Mouse (Mus musculus): Measurements from ENCODE around the gene Prkch. TPM values are rescaled to one million over a fixed set of nuclear protein-coding genes. Genes with fewer than 3 reads are reported as not detected.

Gene Prkch
- total RNA-seq, 2 experiments from 2014 or later = 5.5 to 7.6 TPM

DNA sequence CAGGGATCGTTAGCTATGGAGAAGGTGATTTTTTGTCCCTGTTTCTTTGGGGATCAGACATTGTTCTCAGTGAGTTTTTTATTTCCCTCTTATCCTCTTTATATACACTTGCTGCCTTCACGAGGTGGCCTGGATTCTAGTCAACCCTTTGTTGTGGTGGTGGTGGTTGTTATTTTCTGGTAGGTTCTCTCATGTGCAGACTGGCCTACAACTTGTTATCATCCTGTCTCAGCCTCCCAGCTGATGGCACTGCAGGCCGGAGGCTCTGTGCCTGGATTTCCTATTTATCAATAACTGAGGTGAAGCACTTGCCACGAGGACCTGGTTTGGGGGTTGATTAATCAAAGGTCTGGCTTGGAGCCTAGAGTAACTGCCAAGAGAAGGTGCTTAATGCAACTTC lies 20.6 kb downstream of the Prkch start:
- intact Hi-C loops (cut with DNase I) = no loop called here
- Histone ChIP-seq H3K4me3 (no peak overlapping the region), H3K27ac (no peak overlapping the region)
- TF ChIP-seq CTCF (IDR thresholded peaks at IDR 0.05) = no peak
- DNase-seq = no peak

- Histone ChIP-seq H3K4me3 (no peak overlapping the region), H3K27ac (no peak overlapping the region)
- DNase-seq = no peak
- intact Hi-C loops (cut with DNase I) = no loop called here
- TF ChIP-seq CTCF (IDR thresholded peaks at IDR 0.05) = no peak
Measured at GRCm38 (mm10) chr12:73607381-73608064, 22.9 kb downstream of the Prkch start.

GRCm38 (mm10) chr12:73608065-73608397 lies 23.4 kb downstream of the Prkch start:
- H3K27ac ChIP-seq = no peak overlapping the region
- intact Hi-C loops (cut with DNase I) = no loop called here
- H3K4me3 ChIP-seq = no peak overlapping the region
- no peak for TF ChIP-seq CTCF (IDR thresholded peaks at IDR 0.05)
- no peak for DNase-seq

DNA sequence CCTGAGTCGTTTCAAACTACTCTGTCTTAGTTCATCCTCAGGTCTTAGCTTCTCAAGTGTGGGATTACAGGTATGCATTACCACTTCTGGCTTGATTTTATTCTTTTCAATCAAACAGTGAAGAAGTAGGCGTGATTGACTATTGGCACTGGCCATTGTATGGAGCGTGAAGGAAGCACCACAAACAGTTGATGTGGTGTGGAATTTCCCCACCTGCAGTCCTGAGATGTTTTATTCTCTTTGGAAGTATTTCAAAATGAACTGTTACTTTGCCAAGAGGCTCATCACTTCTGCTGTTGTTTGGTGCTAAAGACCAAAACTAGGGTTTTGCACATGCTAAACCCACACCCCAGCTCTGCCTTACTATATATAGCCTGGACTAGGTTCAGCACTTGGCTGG lies 24.7 kb downstream of the Prkch start:
- Histone ChIP-seq H3K4me3 (no peak overlapping the region), H3K27ac (no peak overlapping the region)
- TF ChIP-seq CTCF (IDR thresholded peaks at IDR 0.05) = no peak
- intact Hi-C loops (cut with DNase I) = no loop called here
- no peak for DNase-seq

- Histone ChIP-seq H3K27ac (no peak overlapping the region), H3K4me3 (no peak overlapping the region)
- no peak for DNase-seq
- no peak for TF ChIP-seq CTCF (IDR thresholded peaks at IDR 0.05)
- intact Hi-C loops (cut with DNase I) = no loop called here
Measured at GRCm38 (mm10) chr12:73609676-73610545, 25.3 kb downstream of the Prkch start.

DNA sequence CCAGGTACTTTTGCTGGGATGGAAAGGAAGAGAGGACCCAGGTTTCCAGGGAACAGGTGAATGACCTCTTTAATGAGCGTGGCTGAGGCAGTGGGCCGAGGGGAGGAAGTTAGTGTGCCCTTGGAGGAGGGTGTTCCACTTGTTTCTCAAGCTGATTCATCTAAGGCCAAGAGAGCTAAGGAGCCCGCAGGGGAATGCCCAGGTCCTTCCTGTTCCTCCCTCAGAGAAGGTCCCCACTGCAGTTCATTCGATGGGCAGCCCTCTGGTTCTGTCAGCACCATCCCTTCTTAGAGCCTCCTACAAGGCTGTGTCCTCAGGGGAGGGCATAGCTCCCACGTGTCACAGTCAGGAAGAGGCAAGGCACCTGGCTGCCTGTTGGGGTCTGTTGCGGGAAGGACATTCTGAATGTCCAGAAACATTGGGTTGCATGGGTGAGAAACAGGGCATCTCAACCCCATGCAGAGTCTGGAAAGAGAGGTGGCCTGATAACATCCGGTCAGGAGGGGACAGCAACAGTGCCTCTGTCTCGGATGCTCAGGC lies 26.3 kb downstream of the Prkch start:
- H3K27ac ChIP-seq = no peak overlapping the region
- DNase-seq = no peak
- H3K4me3 ChIP-seq = no peak overlapping the region
- no peak for TF ChIP-seq CTCF (IDR thresholded peaks at IDR 0.05)
- intact Hi-C loops (cut with DNase I) = no loop called here

DNA sequence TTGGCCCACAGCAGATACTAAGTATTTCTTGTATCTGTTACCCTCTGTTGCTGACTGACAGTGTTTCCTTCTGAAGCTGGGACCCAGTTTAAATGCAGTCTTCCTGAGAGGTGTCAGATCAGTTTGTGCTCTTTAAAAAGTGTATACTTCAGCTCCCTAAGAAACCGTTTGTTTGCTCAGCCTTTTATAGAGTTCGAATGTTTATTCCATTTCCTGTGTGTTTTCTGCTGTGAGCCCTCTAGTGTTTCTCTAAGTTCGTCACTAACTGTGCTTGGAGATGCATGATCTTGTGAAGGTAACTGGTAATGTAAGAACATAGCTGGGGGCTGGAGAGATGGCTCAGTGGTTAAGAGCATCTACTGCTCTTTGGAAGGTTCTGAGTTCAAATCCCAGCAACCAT lies 27.1 kb downstream of the Prkch start:
- no peak for DNase-seq
- no peak for TF ChIP-seq CTCF (IDR thresholded peaks at IDR 0.05)
- H3K27ac ChIP-seq = no peak overlapping the region
- H3K4me3 ChIP-seq = no peak overlapping the region
- intact Hi-C loops (cut with DNase I) = no loop called here

DNA sequence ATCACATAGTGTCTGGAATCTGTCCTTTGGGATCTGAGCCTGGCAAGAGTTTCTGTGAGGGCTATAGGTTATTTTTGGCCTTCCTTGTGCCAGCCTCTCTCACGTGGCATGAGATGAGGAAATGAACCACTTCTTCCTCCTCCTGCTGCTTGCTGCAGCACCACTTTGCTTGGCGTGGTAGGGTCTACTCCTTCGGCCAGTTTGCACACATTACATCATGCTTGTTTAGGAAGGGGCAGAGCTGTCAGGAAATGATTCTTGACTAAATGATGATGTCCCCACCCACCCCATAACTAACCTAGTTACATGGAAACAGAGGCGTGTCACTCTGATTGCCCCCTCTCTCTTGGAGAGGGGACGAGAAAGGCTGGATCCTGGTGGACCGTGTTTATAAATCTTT lies 28.6 kb downstream of the Prkch start:
- intact Hi-C loops (cut with DNase I) = no loop called here
- DNase-seq = no peak
- TF ChIP-seq CTCF (IDR thresholded peaks at IDR 0.05) = no peak
- Histone ChIP-seq H3K4me3 (no peak overlapping the region), H3K27ac (peak overlapping the region; percentile 53; the same call in 1 of the 2 replicates)

GRCm38 (mm10) chr12:73617652-73618051 lies 33.1 kb downstream of the Prkch start:
- DNase-seq = peak; percentile 38
- Histone ChIP-seq H3K4me3 (no peak overlapping the region), H3K27ac (peak overlapping the region; percentile 63)
- no peak for TF ChIP-seq CTCF (IDR thresholded peaks at IDR 0.05)
- intact Hi-C loops (cut with DNase I) = no loop called here

GRCm38 (mm10) chr12:73625277-73626032 lies 40.9 kb downstream of the Prkch start:
- DNase-seq = no peak
- intact Hi-C loops (cut with DNase I) = no loop called here
- no peak for TF ChIP-seq CTCF (IDR thresholded peaks at IDR 0.05)
- H3K27ac ChIP-seq = no peak overlapping the region
- no peak overlapping the region for H3K4me3 ChIP-seq

DNA sequence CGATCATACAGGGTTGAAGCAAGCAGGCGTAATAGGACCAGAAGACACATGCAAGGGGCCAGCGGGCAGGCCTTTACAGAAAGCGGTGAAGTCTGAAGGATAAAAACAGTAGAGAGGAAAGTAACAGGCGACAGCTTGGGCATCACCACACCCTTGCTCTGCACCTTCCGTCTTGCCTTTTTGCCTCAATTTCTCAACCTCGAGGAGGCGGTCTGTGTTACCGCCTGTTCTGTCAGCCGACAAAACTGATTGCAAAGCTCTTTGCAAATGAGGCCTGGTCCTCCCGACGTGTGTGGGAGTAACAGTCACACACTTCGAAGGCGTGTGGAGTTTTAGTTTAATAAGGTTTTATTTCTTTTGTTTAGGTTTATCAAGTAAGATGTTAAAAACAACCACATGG lies 43.3 kb downstream of the Prkch start:
- H3K4me3 ChIP-seq = no peak overlapping the region
- intact Hi-C loops (cut with DNase I) = no loop called here

GRCm38 (mm10) chr12:73630596-73630995 lies 46.0 kb downstream of the Prkch start:
- Histone ChIP-seq H3K27ac (no peak overlapping the region), H3K4me3 (no peak overlapping the region)
- intact Hi-C loops (cut with DNase I) = no loop called here
- no peak for TF ChIP-seq CTCF (IDR thresholded peaks at IDR 0.05)
- no peak for DNase-seq

More for the DNA sequence above, 43.3 kb downstream of the Prkch start:
- no peak for TF ChIP-seq CTCF (IDR thresholded peaks at IDR 0.05)
- no peak overlapping the region for H3K27ac ChIP-seq
- DNase-seq = no peak

- Histone ChIP-seq H3K4me3 (no peak overlapping the region), H3K27ac (no peak overlapping the region)
- no peak for DNase-seq
- no peak for TF ChIP-seq CTCF (IDR thresholded peaks at IDR 0.05)
- intact Hi-C loops (cut with DNase I) = no loop called here
Measured at GRCm38 (mm10) chr12:73631148-73631547, 46.6 kb downstream of the Prkch start.

Measured in gastrocnemius, adult 2 months (tissue).